Mouse (Mus musculus) bone marrow, adult 2 months (tissue): ENCODE measurements around the gene Wdr73. TPM values are rescaled to one million over a fixed set of nuclear protein-coding genes. Genes with fewer than 3 reads are reported as not detected.
A peak's percentile ranks its signal among the peaks of the same experiment; 100 is the strongest.

Experiments used
- H3K27ac ChIP-seq: fragments of 200-500 bp; 2 replicates; pipeline ENCODE4 v1.5.1; 2012; ENCODE audit warnings: low read depth, mild to moderate bottlenecking, control low read depth, inconsistent platforms, low read length; ENCODE audit not compliant: control insufficient read depth, poor library complexity, insufficient read depth
- H3K4me1 ChIP-seq: fragments of 200-500 bp; 2 replicates; pipeline ENCODE4 v1.6.1; 2011; ENCODE audit warnings: low read length; ENCODE audit not compliant: control insufficient read depth, insufficient read depth
- H3K4me3 ChIP-seq: fragments of 200-500 bp; replicated peaks from 2 replicates; pipeline ENCODE3; 2011; ENCODE audit warnings: mild to moderate bottlenecking, low read depth, low read length, control low read depth; ENCODE audit not compliant: control insufficient read depth
- CTCF ChIP-seq: fragments of 200-500 bp; IDR thresholded peaks from 2 replicates; pipeline ENCODE4 v1.5.1; 2011; ENCODE audit warnings: low read length, control low read depth; ENCODE audit not compliant: control insufficient read depth, insufficient read depth
- POLR2A ChIP-seq: fragments of 200-500 bp; IDR thresholded peaks from 2 replicates; pipeline ENCODE4 v1.6.1; 2011; ENCODE audit warnings: low read depth, mild to moderate bottlenecking, control low read depth, low read length, borderline replicate concordance; ENCODE audit not compliant: control insufficient read depth
- WGBS: fragments of 180-500 bp; shearing (Covaris S2); methylation state at CpG from one replicate; pipeline ENCODE4 v1.1.7; 2018; 5-methylcytosine and 5-hydroxymethylcytosine counted together
- polyA plus RNA-seq: library from polyadenylated mRNA; stranded (reverse); fragments of >200 nt; gene quantifications from 2 replicates; pipeline ENCODE4 v1.2.4, GENCODE M21; 2011; ENCODE audit warnings: low replicate concordance; ENCODE audit not compliant: missing spikeins, insufficient read depth, insufficient read length

The Wdr73 gene
- polyA plus RNA-seq, 1 experiment, result 12.8 TPM

- WGBS, result 53% methylated on average over 9 of the region's 9 CpGs
- Histone ChIP-seq H3K4me3 (no peak overlapping the region), H3K27ac (peak overlapping the region; percentile 59; the same call in 1 of the 2 replicates), H3K4me1 (peaks cover 4% of the 10 kb centered on the region)
- TF ChIP-seq POLR2A (no peak), CTCF (no peak)
These were observed 12.0 kb downstream of the Wdr73 start for GRCm38 (mm10) chr7:80889021-80889511.

GRCm38 (mm10) chr7:80888595-80888994 lies 12.5 kb downstream of the Wdr73 start:
- H3K27ac ChIP-seq, result no peak overlapping the region
- no peak for TF ChIP-seq CTCF
- TF ChIP-seq POLR2A, result no peak

GRCm38 (mm10) chr7:80885666-80886065 lies 15.4 kb downstream of the Wdr73 start:
- H3K27ac ChIP-seq, result no peak overlapping the region
- H3K4me3 ChIP-seq, result no peak overlapping the region
- WGBS, result 15% methylated on average over 1 of the region's 1 CpGs
- peaks cover 4% of the 10 kb centered on the region for H3K4me1 ChIP-seq
- TF ChIP-seq POLR2A, result no peak
- peak; percentile 30; the same call in 1 of the 2 replicates for TF ChIP-seq CTCF

More at GRCm38 (mm10) chr7:80888595-80888994, 12.5 kb downstream of the Wdr73 start:
- H3K4me1 ChIP-seq, result peaks cover 4% of the 10 kb centered on the region
- WGBS, result 89% methylated on average over 7 of the region's 7 CpGs
- H3K4me3 ChIP-seq, result no peak overlapping the region

GRCm38 (mm10) chr7:80882830-80883505 lies 18.1 kb downstream of the Wdr73 start:
- H3K4me3 ChIP-seq, result peak overlapping the region; percentile 46
- TF ChIP-seq CTCF, result peak; percentile 55; the same call in 1 of the 2 replicates
- TF ChIP-seq POLR2A, result 0 out of 2 replicates have a peak, but pooled peaks have one; percentile 27

GRCm38 (mm10) chr7:80875727-80876126 lies 25.3 kb downstream of the Wdr73 start:
- Histone ChIP-seq H3K4me3 (no peak overlapping the region), H3K4me1 (no peaks in the 10 kb centered on the region; the same call in 1 of the 2 replicates), H3K27ac (peak overlapping the region; percentile 41; the same call in 1 of the 2 replicates)
- 89% methylated on average over 37 of the region's 37 CpGs for WGBS
- TF ChIP-seq POLR2A (no peak), CTCF (no peak)

More at GRCm38 (mm10) chr7:80882830-80883505, 18.1 kb downstream of the Wdr73 start:
- H3K27ac ChIP-seq, result peak overlapping the region; percentile 12; the same call in 1 of the 2 replicates
- no peaks in the 10 kb centered on the region for H3K4me1 ChIP-seq
- 2% methylated on average over 14 of the region's 14 CpGs for WGBS

GRCm38 (mm10) chr7:80873631-80874030 lies 27.4 kb downstream of the Wdr73 start:
- WGBS, result 90% methylated on average over 2 of the region's 2 CpGs
- no peak overlapping the region for H3K27ac ChIP-seq

GRCm38 (mm10) chr7:80873038-80873437 lies 28.0 kb downstream of the Wdr73 start:
- Histone ChIP-seq H3K4me1 (no peaks in the 10 kb centered on the region; the same call in 1 of the 2 replicates), H3K4me3 (no peak overlapping the region), H3K27ac (no peak overlapping the region)
- WGBS, result 52% methylated on average over 5 of the region's 5 CpGs
- TF ChIP-seq POLR2A, result no peak
- TF ChIP-seq CTCF, result no peak

More at GRCm38 (mm10) chr7:80873631-80874030, 27.4 kb downstream of the Wdr73 start:
- Histone ChIP-seq H3K4me1 (no peaks in the 10 kb centered on the region; the same call in 1 of the 2 replicates), H3K4me3 (no peak overlapping the region)
- no peak for TF ChIP-seq CTCF
- TF ChIP-seq POLR2A, result no peak

GRCm38 (mm10) chr7:80868686-80869085 lies 32.4 kb downstream of the Wdr73 start:
- no peak overlapping the region for H3K4me3 ChIP-seq
- WGBS, result 72% methylated on average over 2 of the region's 2 CpGs
- no peak overlapping the region for H3K27ac ChIP-seq
- no peak for TF ChIP-seq CTCF
- TF ChIP-seq POLR2A, result no peak
- H3K4me1 ChIP-seq, result peaks cover 5% of the 10 kb centered on the region; the same call in 1 of the 2 replicates
